Mouse (Mus musculus): Measurements from ENCODE around the gene Gm8693.
"Not testable (repeated sequence)": the region's sequence is repeated elsewhere in the genome, so short reads cannot be mapped to it uniquely, and the experiment has no call there.

The Gm8693 gene

DNA sequence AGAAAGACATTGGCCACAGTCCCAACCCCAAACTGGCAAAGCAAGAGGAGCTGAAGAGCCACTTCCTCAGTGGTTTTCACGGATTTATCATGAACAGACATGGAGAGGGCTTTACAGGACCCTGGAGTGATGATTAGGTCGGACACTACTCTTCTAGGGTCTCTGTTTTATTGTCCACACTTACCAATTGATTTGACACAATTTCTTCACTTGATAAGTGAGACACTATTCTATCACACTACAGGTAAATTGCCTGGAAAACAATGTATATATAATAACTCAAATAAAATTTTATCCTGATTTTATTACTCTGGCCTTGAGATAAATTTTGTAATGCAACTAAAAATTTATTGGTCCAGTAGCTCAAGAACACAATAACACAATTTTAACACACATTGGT is at the start of gene Gm8693:
Gene Gm8693, minus strand, starts transcription at position 101 of the 400 bp plus-strand sequence.
- not testable (repeated sequence) for DNase-seq (ENCODE audit: inconsistent ontology term)

DNA sequence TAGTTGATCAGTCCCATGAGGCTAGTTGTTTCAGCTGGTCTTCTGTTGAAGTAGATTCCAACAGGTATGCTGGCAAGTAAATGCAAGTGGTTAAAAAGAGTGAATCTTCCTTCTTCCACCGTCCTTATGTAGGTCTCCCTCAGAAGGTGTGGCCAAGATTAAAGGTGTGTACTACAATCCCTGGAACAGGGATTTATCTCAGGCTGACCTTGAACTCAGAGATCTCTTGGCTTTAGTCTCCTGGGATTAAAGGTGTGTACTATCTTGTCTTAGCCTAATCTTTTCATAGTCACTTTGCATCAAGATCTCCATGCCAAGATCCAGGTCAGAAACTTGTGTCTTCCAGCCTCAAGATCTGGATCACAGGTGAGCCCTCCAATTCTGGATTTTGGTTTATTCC is 27.5 kb upstream of the Gm8693 start, which contains the start of gene Gm4567:
Gene Gm4567, minus strand, starts transcription at position 101 of the 400 bp plus-strand sequence.
- DNase-seq (ENCODE audit: inconsistent ontology term) = not testable (repeated sequence)

DNA sequence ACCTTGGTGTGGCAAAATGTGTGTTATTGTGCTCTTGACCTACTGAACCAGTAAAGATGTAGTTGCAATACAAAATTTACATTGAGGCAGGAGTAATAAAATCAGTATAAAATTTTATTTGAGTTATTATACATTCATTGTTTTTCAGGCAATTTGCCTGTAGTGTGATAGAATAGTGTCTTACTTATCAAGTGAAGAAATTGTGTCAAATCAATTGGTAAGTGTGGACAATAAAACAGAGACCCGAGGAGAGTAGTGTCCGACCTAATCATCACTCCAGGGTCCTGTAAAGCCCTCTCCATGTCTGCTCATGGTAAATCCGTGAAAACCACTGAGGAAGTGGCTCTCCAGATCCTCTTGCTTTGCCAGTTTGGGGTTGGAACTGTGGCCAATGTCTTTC is 34.4 kb downstream of the Gm8693 start, which contains the start of gene Vmn1r155:
Gene Vmn1r155, plus strand, starts transcription at position 301 of the 400 bp plus-strand sequence.
- not testable (repeated sequence) for DNase-seq (ENCODE audit: inconsistent ontology term)
